Mouse (Mus musculus) ES-Bruce4 (cell line): ENCODE measurements around the gene Fgr.

Experiments used
- CTCF ChIP-seq: IDR thresholded peaks from one replicate; pipeline ENCODE4 v1.8.1; 2011; ENCODE audit warnings: low read depth, low read length
- POLR2A ChIP-seq: IDR thresholded peaks from one replicate; pipeline ENCODE4 v1.8.1; 2011; ENCODE audit warnings: low read length; ENCODE audit not compliant: insufficient read depth

DNA sequence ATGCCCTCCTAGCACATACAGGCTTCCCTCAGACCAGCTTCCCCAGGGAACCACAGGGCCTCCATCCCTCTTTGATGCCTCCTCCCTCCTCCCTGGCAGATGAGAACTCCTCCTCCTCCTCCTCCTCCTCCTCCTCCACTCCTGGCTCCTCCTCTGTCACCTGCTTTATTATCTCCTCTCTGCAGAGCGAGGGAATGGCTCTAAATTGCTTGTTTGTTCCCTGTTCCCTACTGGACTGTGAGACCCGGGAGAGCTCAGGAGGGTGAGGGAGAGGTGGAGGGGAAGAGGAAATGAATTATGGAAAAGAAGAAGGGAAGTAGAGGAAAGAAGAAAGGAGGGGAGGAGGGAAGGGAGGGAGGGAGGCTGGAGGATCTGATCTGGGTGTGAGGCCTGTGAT is 18.5 kb upstream of the Fgr start:
- TF ChIP-seq CTCF = no peak
- no peak for TF ChIP-seq POLR2A
